Mouse (Mus musculus) layer of hippocampus, adult 9-10 months (tissue): ENCODE measurements at regions not wholly inside any gene's neighbourhood (a gene's known extent, or its start where the extent isn't known, plus 50 kb on each side); places are given as distances from the start of the nearest gene placed in this dataset.

Source experiments
- DNase-seq: peaks from one replicate; pipeline ENCODE4 v3.0.0; 2022; ENCODE audit warnings: low spot score

- DNase-seq = peak; percentile 76
These were observed 161.1 kb downstream of the March11 start for GRCm38 (mm10) chr15:26469901-26470383.

- no peak for DNase-seq
These were observed 178.5 kb downstream of the March11 start for GRCm38 (mm10) chr15:26487378-26487777.
